Mouse (Mus musculus) natural killer cell, adult 2 months (primary cell): ENCODE data around the gene Ist1.

ENCODE experiments used
- DNase-seq, 2 experiments: peaks; one replicate each; pipeline ENCODE4 v3.0.0; 2022; ENCODE audit warnings: low spot score in 2 of 2

Ist1 gene

GRCm38 (mm10) chr8:109682120-109682519 is 10.9 kb downstream of the Ist1 start:
- no peak for DNase-seq

- no peak for DNase-seq
Observed at GRCm38 (mm10) chr8:109681535-109681934, 11.5 kb downstream of the Ist1 start.

GRCm38 (mm10) chr8:109675896-109676643 is 17.0 kb downstream of the Ist1 start:
- no peak for DNase-seq

- DNase-seq, result no peak
Observed at GRCm38 (mm10) chr8:109673596-109673995, 19.5 kb downstream of the Ist1 start.

- DNase-seq, result no peak
Observed at GRCm38 (mm10) chr8:109672656-109673055, 20.4 kb downstream of the Ist1 start.

GRCm38 (mm10) chr8:109666616-109667015 is 26.4 kb downstream of the Ist1 start:
- no peak for DNase-seq

- no peak for DNase-seq
Observed at GRCm38 (mm10) chr8:109662328-109662727, 30.7 kb downstream of the Ist1 start.

- no peak for DNase-seq
Observed at GRCm38 (mm10) chr8:109656860-109657259, 36.2 kb downstream of the Ist1 start.

GRCm38 (mm10) chr8:109650801-109651200 is 42.3 kb downstream of the Ist1 start:
- no peak for DNase-seq

GRCm38 (mm10) chr8:109648469-109648868 is 44.6 kb downstream of the Ist1 start:
- DNase-seq, result no peak

GRCm38 (mm10) chr8:109647331-109647730 is 45.7 kb downstream of the Ist1 start:
- DNase-seq, result no peak

- DNase-seq, result no peak
Observed at GRCm38 (mm10) chr8:109641236-109641635, 51.8 kb downstream of the Ist1 start.

- no peak for DNase-seq
Observed at GRCm38 (mm10) chr8:109640410-109640809, 52.6 kb downstream of the Ist1 start.

GRCm38 (mm10) chr8:109638851-109639250 is 54.2 kb downstream of the Ist1 start:
- no peak for DNase-seq

GRCm38 (mm10) chr8:109635146-109635545 is 57.9 kb downstream of the Ist1 start:
- DNase-seq, result no peak

- DNase-seq, result no peak
Observed at GRCm38 (mm10) chr8:109632498-109632897, 60.6 kb downstream of the Ist1 start.

- no peak for DNase-seq
Observed at GRCm38 (mm10) chr8:109628638-109629037, 64.4 kb downstream of the Ist1 start.
